Mouse (Mus musculus) spleen, postnatal 10 days (tissue): ENCODE data around the gene Ncam2.

ENCODE experiments used
- DNase-seq, 2 experiments: peaks; one replicate each; pipeline ENCODE4 v3.0.0; 2021 to 2022; ENCODE audit warnings: low spot score in 2 of 2

The Ncam2 gene

GRCm38 (mm10) chr16:81651550-81651949 is 451.1 kb downstream of the Ncam2 start:
- no peak for DNase-seq

- no peak for DNase-seq
These were observed 456.1 kb downstream of the Ncam2 start for GRCm38 (mm10) chr16:81656550-81656949.

- DNase-seq, result no peak
These were observed 473.4 kb downstream of the Ncam2 start for GRCm38 (mm10) chr16:81673866-81674265.

GRCm38 (mm10) chr16:81675546-81675945 is 475.0 kb downstream of the Ncam2 start:
- DNase-seq, result no peak
